Mouse (Mus musculus) megakaryocyte, embryonic 14.5 days (primary cell): ENCODE data around the gene Ssbp2. TPM values are rescaled to one million over a fixed set of nuclear protein-coding genes. Genes with fewer than 3 reads are reported as not detected.

Source experiments
- H3K27me3 ChIP-seq: replicated peaks from 2 replicates; pipeline ENCODE3; 2012; ENCODE audit warnings: inconsistent platforms
- H3K36me3 ChIP-seq: replicated peaks from 2 replicates; pipeline ENCODE3; 2012; ENCODE audit warnings: low read length, inconsistent platforms, mixed read lengths
- H3K4me1 ChIP-seq: 2 replicates; pipeline ENCODE4 v1.6.1; 2012; ENCODE audit warnings: inconsistent platforms
- H3K4me3 ChIP-seq: replicated peaks from 2 replicates; pipeline ENCODE3; 2012; ENCODE audit warnings: moderate library complexity, mild to moderate bottlenecking, inconsistent platforms
- H3K9me3 ChIP-seq: 2 replicates; pipeline ENCODE4 v1.6.1; 2012; ENCODE audit warnings: inconsistent platforms
- FLI1 ChIP-seq: IDR thresholded peaks from 2 replicates; pipeline ENCODE4 v1.6.1; 2012; ENCODE audit warnings: low read length, inconsistent platforms, mixed read lengths
- GATA1 ChIP-seq: IDR thresholded peaks from 3 replicates; pipeline ENCODE4 v1.6.1; 2012; ENCODE audit warnings: mixed read lengths, low read length, inconsistent platforms, borderline replicate concordance
- polyA plus RNA-seq: library from polyadenylated mRNA; stranded (reverse); fragments of >175 nt; gene quantifications from 2 replicates; pipeline ENCODE4 v1.2.3, GENCODE M21; 2012; ENCODE audit warnings: low replicate concordance; ENCODE audit not compliant: insufficient read depth

Ssbp2 gene
- polyA plus RNA-seq, 1 experiment = 15.0 TPM

GRCm38 (mm10) chr13:91741280-91742047 lies 281.4 kb downstream of the Ssbp2 start, which contains the start of gene Acot12:
Gene Acot12 (plus strand): TSS chr13:91741512.
- H3K36me3 ChIP-seq = no peaks in the 10 kb centered on the region
- H3K4me3 ChIP-seq = peak within 1 kb of the TSS; percentile 76
- H3K27me3 ChIP-seq = peaks cover 27% of the 10 kb centered on the region
- peaks cover 7% of the 10 kb centered on the region for H3K9me3 ChIP-seq
- peaks cover 13% of the 10 kb centered on the region for H3K4me1 ChIP-seq
- TF ChIP-seq GATA1 (no peak), FLI1 (no peak)

GRCm38 (mm10) chr13:91743180-91743579 lies 283.1 kb downstream of the Ssbp2 start:
- Histone ChIP-seq H3K27me3 (peaks cover 27% of the 10 kb centered on the region), H3K4me3 (no peak overlapping the region), H3K36me3 (no peaks in the 10 kb centered on the region), H3K4me1 (peaks cover 15% of the 10 kb centered on the region), H3K9me3 (peaks cover 15% of the 10 kb centered on the region)
- no peak for TF ChIP-seq FLI1
- no peak for TF ChIP-seq GATA1

GRCm38 (mm10) chr13:91746470-91746869 lies 286.4 kb downstream of the Ssbp2 start:
- Histone ChIP-seq H3K4me1 (peaks cover 9% of the 10 kb centered on the region), H3K36me3 (no peaks in the 10 kb centered on the region), H3K4me3 (no peak overlapping the region), H3K9me3 (peaks cover 10% of the 10 kb centered on the region), H3K27me3 (peaks cover 14% of the 10 kb centered on the region)
- TF ChIP-seq GATA1 (no peak), FLI1 (no peak)

GRCm38 (mm10) chr13:91748401-91748800 lies 288.3 kb downstream of the Ssbp2 start:
- Histone ChIP-seq H3K4me3 (no peak overlapping the region), H3K27me3 (peaks cover 2% of the 10 kb centered on the region), H3K36me3 (no peaks in the 10 kb centered on the region), H3K4me1 (peaks cover 5% of the 10 kb centered on the region; the same call in 1 of the 2 replicates), H3K9me3 (peaks cover 8% of the 10 kb centered on the region)
- TF ChIP-seq GATA1 = no peak
- TF ChIP-seq FLI1 = no peak

GRCm38 (mm10) chr13:91749981-91750380 lies 289.9 kb downstream of the Ssbp2 start:
- no peaks in the 10 kb centered on the region for H3K36me3 ChIP-seq
- TF ChIP-seq FLI1 = no peak
- TF ChIP-seq GATA1 = no peak

More at GRCm38 (mm10) chr13:91749981-91750380, 289.9 kb downstream of the Ssbp2 start:
- no peak overlapping the region for H3K4me3 ChIP-seq
- H3K27me3 ChIP-seq = peaks cover 4% of the 10 kb centered on the region
- H3K9me3 ChIP-seq = peaks cover 8% of the 10 kb centered on the region
- peaks cover 9% of the 10 kb centered on the region; the same call in 1 of the 2 replicates for H3K4me1 ChIP-seq

Other genes starting within 250 kb of the Ssbp2 start
- 0.46 TPM in 1 of 2 replicates, not detected in the other for gene Atg10, start 236.3 kb upstream of the Ssbp2 start, polyA plus RNA-seq